Mouse (Mus musculus) limb, embryonic 14.5 days (tissue): ENCODE data around the gene Zscan25. TPM values are rescaled to one million over a fixed set of nuclear protein-coding genes. Genes with fewer than 3 reads are reported as not detected.
"Not testable (repeated sequence)": the region's sequence is repeated elsewhere in the genome, so short reads cannot be mapped to it uniquely, and the experiment has no call there.

Experiments used
- ATAC-seq: fragments of 200-750 bp; cut with Nextera tagmentation; 2 replicates; pipeline ENCODE4 v1.8.0; 2017; ENCODE audit warnings: low read depth, moderate number of reproducible peaks, moderate TSS enrichment; ENCODE audit not compliant: low FRiP score
- DNase-seq: peaks from one replicate; pipeline ENCODE4 v3.0.0-alpha.2; 2015; ENCODE audit warnings: low spot score
- H3K27ac ChIP-seq: fragments of 300-500 bp; sonication (generic); replicated peaks from 2 replicates; pipeline ENCODE4 v1.5.1; 2014; ENCODE audit warnings: low read depth, mild to moderate bottlenecking, low read length, moderate library complexity, mixed read lengths
- H3K27me3 ChIP-seq: fragments of 300-500 bp; sonication (generic); 2 replicates; pipeline ENCODE4 v1.6.1; 2014; ENCODE audit warnings: low read length, mixed read lengths; ENCODE audit not compliant: control insufficient read depth, insufficient read depth
- H3K36me3 ChIP-seq: fragments of 300-500 bp; sonication (generic); 2 replicates; pipeline ENCODE4 v1.6.1; 2014; ENCODE audit warnings: mild to moderate bottlenecking, low read length, moderate library complexity, mixed read lengths; ENCODE audit not compliant: control insufficient read depth, insufficient read depth
- H3K4me1 ChIP-seq: fragments of 300-500 bp; sonication (generic); 2 replicates; pipeline ENCODE4 v1.6.1; 2014; ENCODE audit warnings: antibody characterized with exemption, low read length, mixed read lengths; ENCODE audit not compliant: control insufficient read depth, insufficient read depth
- H3K4me2 ChIP-seq: fragments of 300-500 bp; sonication (generic); replicated peaks from 2 replicates; pipeline ENCODE4 v1.6.1; 2014; ENCODE audit warnings: low read depth, mild to moderate bottlenecking, low read length, moderate library complexity; ENCODE audit not compliant: severe bottlenecking
- H3K4me3 ChIP-seq: fragments of 300-500 bp; sonication (generic); replicated peaks from 2 replicates; pipeline ENCODE4 v1.5.1; 2014; ENCODE audit warnings: low read length
- H3K9ac ChIP-seq: fragments of 300-500 bp; sonication (generic); 2 replicates; pipeline ENCODE4 v1.6.1; 2014; ENCODE audit warnings: mild to moderate bottlenecking, low read depth, low read length, moderate library complexity; ENCODE audit not compliant: severe bottlenecking
- H3K9me3 ChIP-seq: fragments of 300-500 bp; sonication (generic); 2 replicates; pipeline ENCODE4 v1.6.1; 2016; ENCODE audit warnings: low read length; ENCODE audit not compliant: control insufficient read depth
- POLR2A ChIP-seq: fragments of 200-500 bp; IDR thresholded peaks from 2 replicates; pipeline ENCODE4 v1.8.0; 2012; ENCODE audit warnings: inconsistent platforms, mild to moderate bottlenecking, moderate library complexity, borderline replicate concordance; ENCODE audit not compliant: insufficient read depth, insufficient read length; ENCODE audit errors: extremely low read depth
- WGBS: fragments of 180-500 bp; shearing (Covaris S2); extraction: QIAGEN DNeasy Blood & Tissue Kit; methylation state at CpG from one replicate; pipeline ENCODE4 v1.1.7; 2014; 5-methylcytosine and 5-hydroxymethylcytosine counted together
- polyA plus RNA-seq, 2 experiments: library from polyadenylated mRNA; depleted of rRNA in 1 of 2; stranded (reverse) in 1 of 2; unstranded in 1 of 2; fragments of >200 nt; fragmentation: Nextera tagmentation in 1 of 2; extraction: Ambion mirVana in 1 of 2; gene quantifications; 2 replicates each; pipeline versions ENCODE4 v1.2.1 to v1.2.3; 2012 to 2014

The Zscan25 gene
- polyA plus RNA-seq, 2 experiments: 0.66 to 18.0 TPM

DNA sequence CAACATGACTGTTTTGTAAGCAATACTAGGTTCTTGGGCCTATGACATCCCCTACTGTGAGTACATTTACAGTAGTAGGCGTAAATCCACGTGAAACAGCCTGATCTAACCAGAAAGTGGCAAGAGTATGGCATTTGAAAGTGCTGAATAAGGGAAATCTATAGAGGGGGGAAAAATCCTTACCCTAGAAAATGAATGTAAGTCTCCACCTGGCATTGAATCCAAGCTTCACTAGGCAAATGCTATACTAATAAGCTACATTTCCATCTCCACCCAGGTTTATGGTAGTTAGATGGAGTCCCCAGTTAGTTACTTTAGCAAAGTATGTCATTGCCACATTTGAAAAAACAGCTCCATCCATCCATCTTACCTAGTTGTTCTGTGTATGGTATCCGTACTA is 30.8 kb upstream of the Zscan25 start:
- DNase-seq (no peak), ATAC-seq (no peak)
- H3K9ac ChIP-seq: no peak overlapping the region
- H3K4me3 ChIP-seq: no peak overlapping the region
- TF ChIP-seq POLR2A: no peak
- H3K4me2 ChIP-seq: no peak overlapping the region
- peaks cover 50% of the 10 kb centered on the region for H3K36me3 ChIP-seq
- 93% methylated on average over 3 of the region's 3 CpGs for WGBS
- no peak overlapping the region for H3K27ac ChIP-seq
- H3K27me3 ChIP-seq: no peaks in the 10 kb centered on the region
- no peaks in the 10 kb centered on the region for H3K9me3 ChIP-seq
- no peaks in the 10 kb centered on the region for H3K4me1 ChIP-seq

DNA sequence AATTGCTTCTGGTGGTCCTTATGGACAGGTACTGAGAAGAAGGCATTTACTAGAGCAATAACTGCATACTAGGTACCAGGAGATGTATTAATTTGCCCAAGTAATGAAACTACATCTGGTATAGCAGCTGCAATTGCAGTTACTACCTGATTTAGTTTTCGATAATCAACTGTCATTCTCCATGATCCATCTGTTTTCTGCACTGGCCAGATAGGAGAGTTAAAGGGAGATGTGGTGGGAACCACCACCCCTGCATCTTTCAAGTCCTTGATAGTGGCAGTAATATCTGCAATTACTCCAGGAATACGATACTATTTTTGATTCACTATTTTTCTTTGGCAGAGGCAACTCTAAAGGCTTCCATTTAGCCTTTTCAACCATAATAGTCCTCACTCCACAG is 6.7 kb upstream of the Zscan25 start:
- not testable (repeated sequence) for ATAC-seq, H3K36me3 ChIP-seq, H3K27me3 ChIP-seq, H3K4me3 ChIP-seq, H3K9ac ChIP-seq, H3K4me1 ChIP-seq, H3K4me2 ChIP-seq, H3K27ac ChIP-seq, H3K9me3 ChIP-seq, DNase-seq
- 82% methylated on average over 2 of the region's 2 CpGs for WGBS

DNA sequence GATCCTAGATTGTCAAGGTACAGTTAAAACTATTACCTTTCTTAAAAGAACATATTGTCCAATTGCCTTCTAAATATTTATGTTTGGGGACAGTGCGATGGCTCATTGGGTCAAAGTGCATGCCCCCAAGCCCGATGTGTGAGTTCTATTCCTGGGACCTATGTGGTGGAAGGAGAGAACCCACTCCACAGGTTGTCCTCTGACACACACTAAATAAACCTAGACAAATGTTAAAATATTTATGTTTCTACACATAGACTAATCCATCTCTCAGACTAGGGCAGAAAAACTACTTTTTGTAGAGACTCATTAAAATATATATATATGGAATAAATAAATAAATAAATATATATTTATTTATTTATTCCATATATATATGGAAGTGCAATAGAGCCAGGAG is 352 bp upstream of the Zscan25 start:
- peaks cover 19% of the 10 kb centered on the region for H3K36me3 ChIP-seq
- no peak overlapping the region for H3K4me2 ChIP-seq
- peak overlapping the region; percentile 83 for H3K4me3 ChIP-seq
- no peak for TF ChIP-seq POLR2A
- no peak overlapping the region for H3K27ac ChIP-seq
- DNase-seq: no peak
- H3K9ac ChIP-seq: no peak overlapping the region
- peak; percentile 4; the same call in 1 of the 2 replicates for ATAC-seq
- no peaks in the 10 kb centered on the region for H3K4me1 ChIP-seq
- H3K9me3 ChIP-seq: no peaks in the 10 kb centered on the region
- 90% methylated on average over 2 of the region's 2 CpGs for WGBS
- no peaks in the 10 kb centered on the region for H3K27me3 ChIP-seq

DNA sequence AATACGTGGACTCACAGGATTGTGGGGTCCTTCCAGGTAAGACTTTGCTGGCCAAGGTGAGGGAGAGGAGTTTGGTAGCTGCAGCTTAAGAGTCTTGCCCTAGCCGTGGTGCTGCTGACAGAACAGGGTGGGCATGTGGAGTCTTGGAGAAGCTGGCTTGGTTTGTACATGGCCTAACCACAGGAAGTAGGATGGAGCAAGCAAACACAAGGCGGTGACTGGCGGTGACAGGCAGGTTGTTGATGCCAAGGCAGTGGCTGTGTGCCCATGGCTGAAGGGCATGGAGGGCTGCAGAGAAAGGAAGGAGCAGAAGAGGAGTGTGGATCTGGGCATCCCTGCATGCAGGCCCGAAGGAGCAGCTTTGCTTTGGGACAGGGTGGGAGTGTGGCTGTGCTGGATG is 8.1 kb downstream of the Zscan25 start:
- H3K9ac ChIP-seq: no peak overlapping the region
- H3K27me3 ChIP-seq: no peaks in the 10 kb centered on the region
- TF ChIP-seq POLR2A: no peak
- H3K27ac ChIP-seq: no peak overlapping the region
- H3K36me3 ChIP-seq: peaks cover 91% of the 10 kb centered on the region
- H3K4me1 ChIP-seq: no peaks in the 10 kb centered on the region
- DNase-seq (no peak), ATAC-seq (no peak)
- H3K9me3 ChIP-seq: no peaks in the 10 kb centered on the region
- no peak overlapping the region for H3K4me2 ChIP-seq
- 95% methylated on average over 5 of the region's 5 CpGs for WGBS
- H3K4me3 ChIP-seq: no peak overlapping the region

DNA sequence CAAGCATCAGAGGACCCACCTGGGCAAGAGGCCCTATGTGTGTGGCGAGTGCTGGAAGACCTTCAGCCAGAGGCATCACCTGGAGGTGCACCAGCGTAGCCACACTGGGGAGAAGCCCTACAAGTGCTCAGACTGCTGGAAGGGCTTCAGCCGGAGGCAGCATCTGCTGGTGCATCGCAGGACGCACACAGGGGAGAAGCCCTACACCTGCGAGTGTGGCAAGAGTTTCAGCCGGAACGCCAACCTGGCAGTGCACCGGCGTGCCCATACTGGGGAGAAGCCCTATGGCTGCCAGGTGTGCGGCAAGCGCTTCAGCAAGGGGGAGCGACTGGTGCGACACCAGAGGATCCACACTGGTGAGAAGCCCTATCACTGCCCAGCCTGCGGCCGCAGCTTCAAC is 10.4 kb downstream of the Zscan25 start:
- no peak for TF ChIP-seq POLR2A
- no peaks in the 10 kb centered on the region for H3K4me1 ChIP-seq
- WGBS: 97% methylated on average over 16 of the region's 16 CpGs
- DNase-seq (no peak), ATAC-seq (no peak)
- peaks cover 76% of the 10 kb centered on the region for H3K36me3 ChIP-seq
- no peak overlapping the region for H3K9ac ChIP-seq
- no peaks in the 10 kb centered on the region for H3K9me3 ChIP-seq
- no peak overlapping the region for H3K27ac ChIP-seq
- H3K27me3 ChIP-seq: no peaks in the 10 kb centered on the region
- no peak overlapping the region for H3K4me3 ChIP-seq
- no peak overlapping the region for H3K4me2 ChIP-seq

DNA sequence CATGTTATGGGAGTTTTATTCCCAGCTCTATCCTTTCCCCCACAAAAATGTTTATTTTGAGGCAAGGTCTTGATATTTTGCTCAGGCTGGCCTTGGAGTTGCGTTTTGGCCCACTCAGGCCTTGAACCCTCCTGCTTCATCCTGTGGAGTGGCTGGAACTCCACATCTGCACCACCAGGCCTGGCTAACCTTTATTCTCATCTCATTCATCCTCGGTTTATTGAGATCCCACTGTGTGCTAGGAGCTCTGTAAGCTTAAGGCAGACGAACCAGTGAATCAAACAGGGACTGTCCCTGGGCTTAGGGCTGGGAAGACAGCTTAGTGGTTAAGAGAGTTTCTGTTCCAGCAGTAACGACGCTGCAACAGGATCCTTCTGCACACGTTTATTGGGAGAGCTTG is 12.1 kb downstream of the Zscan25 start:
- no peak for DNase-seq
- H3K27ac ChIP-seq: no peak overlapping the region
- 93% methylated on average over 6 of the region's 6 CpGs for WGBS
- H3K4me1 ChIP-seq: no peaks in the 10 kb centered on the region
- no peak overlapping the region for H3K9ac ChIP-seq
- no peak for TF ChIP-seq POLR2A
- ATAC-seq: no peak
- no peaks in the 10 kb centered on the region for H3K9me3 ChIP-seq
- H3K36me3 ChIP-seq: peaks cover 59% of the 10 kb centered on the region
- H3K4me2 ChIP-seq: no peak overlapping the region
- no peak overlapping the region for H3K4me3 ChIP-seq
- no peaks in the 10 kb centered on the region for H3K27me3 ChIP-seq
